Mouse (Mus musculus) heart, postnatal 0 days (tissue): Measurements from ENCODE around the gene Pls3. TPM values are rescaled to one million over a fixed set of nuclear protein-coding genes. Genes with fewer than 3 reads are reported as not detected.
"Not testable (repeated sequence)": the region's sequence is repeated elsewhere in the genome, so short reads cannot be mapped to it uniquely, and the experiment has no call there.

Experiments
- ATAC-seq: fragments of 200-750 bp; cut with Nextera tagmentation; 2 replicates; pipeline ENCODE4 v1.8.0; 2017; ENCODE audit warnings: low read depth, moderate number of reproducible peaks, moderate library complexity; ENCODE audit not compliant: insufficient read depth
- DNase-seq: peaks from one replicate; pipeline ENCODE4 v3.0.0-alpha.2; 2016; ENCODE audit warnings: low spot score
- H3K27ac ChIP-seq: fragments of 300-500 bp; sonication (generic); 2 replicates; pipeline ENCODE4 v1.5.1; 2014; ENCODE audit warnings: low read depth, mild to moderate bottlenecking
- H3K27me3 ChIP-seq: fragments of 300-500 bp; sonication (generic); 2 replicates; pipeline ENCODE4 v1.6.1; 2014; ENCODE audit warnings: low read length, mixed read lengths; ENCODE audit not compliant: control insufficient read depth, insufficient read depth
- H3K36me3 ChIP-seq: fragments of 300-500 bp; sonication (generic); replicated peaks from 2 replicates; pipeline ENCODE4 v1.6.1; 2014; ENCODE audit warnings: low read length, mixed read lengths; ENCODE audit not compliant: control insufficient read depth, insufficient read depth
- H3K4me1 ChIP-seq: fragments of 300-500 bp; sonication (generic); 2 replicates; pipeline ENCODE4 v1.6.1; 2014; ENCODE audit warnings: antibody characterized with exemption; ENCODE audit not compliant: control insufficient read depth, insufficient read depth
- H3K4me2 ChIP-seq: fragments of 300-500 bp; sonication (generic); 2 replicates; pipeline ENCODE4 v1.6.1; 2014; ENCODE audit warnings: low read depth, mild to moderate bottlenecking, low read length, moderate library complexity
- H3K4me3 ChIP-seq: fragments of 300-500 bp; sonication (generic); 2 replicates; pipeline ENCODE4 v1.5.1; 2014; ENCODE audit warnings: low read depth, low read length
- H3K9ac ChIP-seq: fragments of 300-500 bp; sonication (generic); replicated peaks from 2 replicates; pipeline ENCODE4 v1.6.1; 2014; ENCODE audit warnings: low read depth, low read length, mixed read lengths
- H3K9me3 ChIP-seq: fragments of 300-500 bp; sonication (generic); replicated peaks from 2 replicates; pipeline ENCODE4 v1.6.1; 2016; ENCODE audit warnings: low read length; ENCODE audit not compliant: control insufficient read depth
- CTCF ChIP-seq: IDR thresholded peaks from 2 replicates; pipeline ENCODE4 v1.5.1; 2016; ENCODE audit warnings: antibody characterized with exemption, control low read depth, low read depth
- WGBS: fragments of 180-500 bp; shearing (Covaris S2); extraction: QIAGEN DNeasy Blood & Tissue Kit; methylation state at CpG from one replicate; pipeline ENCODE4 v1.1.7; 2014; 5-methylcytosine and 5-hydroxymethylcytosine counted together
- polyA plus RNA-seq: library from polyadenylated mRNA; unstranded; fragments of >200 nt; fragmentation: Nextera tagmentation; extraction: Ambion mirVana; gene quantifications from 2 replicates; pipeline ENCODE4 v1.2.1, GENCODE M21; 2015
- total RNA-seq: library from RNA; depleted of rRNA; stranded (reverse); fragments of >200 nt; gene quantifications from 2 replicates; pipeline ENCODE4 v1.2.3, GENCODE M21; 2014; ENCODE audit warnings: low replicate concordance

Pls3 gene
- total and polyA plus RNA-seq, 2 experiments from 2014 or later: 21.9 to 45.5 TPM

DNA sequence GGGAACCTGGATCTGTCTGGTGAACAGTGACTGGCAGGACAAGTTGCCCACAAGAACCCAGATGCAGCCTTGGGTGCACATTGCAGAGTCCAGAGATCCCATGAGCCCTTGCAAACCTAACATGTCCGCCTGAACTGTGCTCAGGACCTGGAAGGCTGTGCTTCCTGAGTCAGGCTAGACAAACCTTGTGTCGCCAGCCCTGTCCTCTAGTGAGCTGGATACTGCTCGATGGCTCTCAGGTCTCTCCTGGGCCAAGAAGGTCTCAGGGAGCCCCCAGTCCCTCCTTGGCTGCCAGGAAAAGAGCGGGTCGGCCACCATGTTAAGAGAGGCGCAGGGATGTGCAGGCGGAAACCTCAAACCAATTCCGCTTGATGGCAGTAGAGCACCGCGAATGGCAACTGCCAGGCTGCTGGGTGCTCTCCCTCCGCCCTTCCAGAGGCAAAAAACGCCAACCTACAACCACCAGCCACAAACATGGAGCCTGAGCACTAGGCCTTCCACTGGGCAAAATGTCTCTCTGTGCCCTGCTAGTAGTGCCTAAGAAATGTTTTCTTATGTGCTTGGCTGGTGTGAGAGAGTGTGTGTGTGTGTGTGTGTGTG, 124.8 kb downstream of the Pls3 start:
- WGBS: 68% methylated on average over 4 of the region's 12 CpGs

DNA sequence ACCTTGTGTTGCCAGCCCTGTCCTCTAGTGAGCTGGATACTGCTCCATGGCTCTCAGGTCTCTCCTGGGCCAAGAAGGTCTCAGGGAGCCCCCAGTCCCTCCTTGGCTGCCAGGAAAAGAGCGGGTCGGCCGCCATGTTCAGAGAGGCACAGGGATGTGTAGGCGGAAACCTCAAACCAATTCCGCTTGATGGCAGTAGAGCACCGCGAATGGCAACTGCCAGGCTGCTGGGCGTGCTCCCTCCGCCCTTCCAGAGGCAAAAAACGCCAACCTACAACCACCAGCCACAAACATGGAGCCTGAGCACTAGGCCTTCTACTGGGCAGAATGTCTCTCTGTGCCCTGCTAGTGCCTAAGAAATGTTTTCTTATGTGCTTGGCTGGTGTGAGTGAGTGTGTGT, 125.7 kb downstream of the Pls3 start:
- H3K4me3 ChIP-seq, H3K9me3 ChIP-seq, H3K36me3 ChIP-seq, H3K4me1 ChIP-seq, ATAC-seq, H3K9ac ChIP-seq, DNase-seq, H3K4me2 ChIP-seq, H3K27ac ChIP-seq, H3K27me3 ChIP-seq: not testable (repeated sequence)
- 52% methylated on average over 10 of the region's 10 CpGs for WGBS
- peak; percentile 23; the same call in 1 of the 2 replicates for TF ChIP-seq CTCF

More for the DNA sequence above, 124.8 kb downstream of the Pls3 start:
- not testable (repeated sequence) for H3K9ac ChIP-seq, H3K9me3 ChIP-seq, ATAC-seq, H3K36me3 ChIP-seq, H3K27me3 ChIP-seq, DNase-seq, H3K4me3 ChIP-seq, H3K4me1 ChIP-seq, H3K4me2 ChIP-seq, H3K27ac ChIP-seq

DNA sequence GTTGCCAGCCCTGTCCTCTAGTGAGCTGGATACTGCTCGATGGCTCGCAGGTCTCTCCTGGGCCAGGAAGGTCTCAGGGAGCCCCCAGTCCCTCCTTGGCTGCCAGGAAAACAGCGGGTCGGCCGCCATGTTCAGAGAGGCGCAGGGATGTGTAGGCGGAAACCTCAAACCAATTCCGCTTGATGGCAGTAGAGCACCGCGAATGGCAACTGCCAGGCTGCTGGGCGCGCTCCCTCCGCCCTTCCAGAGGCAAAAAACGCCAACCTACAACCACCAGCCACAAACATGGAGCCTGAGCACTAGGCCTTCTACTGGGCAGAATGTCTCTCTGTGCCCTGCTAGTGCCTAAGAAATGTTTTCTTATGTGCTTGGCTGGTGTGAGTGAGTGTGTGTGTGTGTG, 130.5 kb downstream of the Pls3 start:
- DNase-seq, ATAC-seq: not testable (repeated sequence)

DNA sequence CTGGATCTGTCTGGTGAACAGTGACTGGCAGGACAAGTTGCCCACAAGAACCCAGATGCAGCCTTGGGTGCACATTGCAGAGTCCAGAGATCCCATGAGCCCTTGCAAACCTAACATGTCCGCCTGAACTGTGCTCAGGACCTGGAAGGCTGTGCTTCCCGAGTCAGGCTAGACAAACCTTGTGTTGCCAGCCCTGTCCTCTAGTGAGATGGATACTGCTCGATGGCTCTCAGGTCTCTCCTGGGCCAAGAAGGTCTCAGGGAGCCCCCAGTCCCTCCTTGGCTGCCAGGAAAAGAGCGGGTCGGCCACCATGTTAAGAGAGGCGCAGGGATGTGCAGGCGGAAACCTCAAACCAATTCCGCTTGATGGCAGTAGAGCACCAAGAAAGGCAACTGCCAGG, 135.5 kb downstream of the Pls3 start:
- not testable (repeated sequence) for H3K27me3 ChIP-seq, H3K4me2 ChIP-seq, H3K4me3 ChIP-seq, H3K4me1 ChIP-seq, H3K36me3 ChIP-seq, H3K9me3 ChIP-seq, DNase-seq, ATAC-seq, H3K27ac ChIP-seq, H3K9ac ChIP-seq
- 50% methylated on average over 2 of the region's 8 CpGs for WGBS

More for the DNA sequence above, 130.5 kb downstream of the Pls3 start:
- WGBS: 44% methylated on average over 12 of the region's 14 CpGs
- not testable (repeated sequence) for H3K4me2 ChIP-seq, H3K9me3 ChIP-seq, H3K9ac ChIP-seq, H3K27me3 ChIP-seq, H3K27ac ChIP-seq, H3K36me3 ChIP-seq, H3K4me3 ChIP-seq, H3K4me1 ChIP-seq
- peak; percentile 23; the same call in 1 of the 2 replicates for TF ChIP-seq CTCF
